Mouse (Mus musculus) skeletal muscle tissue, adult 2 months (tissue): ENCODE results near the gene Gpc6.
A peak's percentile ranks its signal among the peaks of the same experiment; 100 is the strongest.

Experiments
- DNase-seq: peaks from one replicate; pipeline ENCODE4 v3.0.0-alpha.2; 2012; ENCODE audit warnings: low read depth, low spot score

Gene Gpc6

DNA sequence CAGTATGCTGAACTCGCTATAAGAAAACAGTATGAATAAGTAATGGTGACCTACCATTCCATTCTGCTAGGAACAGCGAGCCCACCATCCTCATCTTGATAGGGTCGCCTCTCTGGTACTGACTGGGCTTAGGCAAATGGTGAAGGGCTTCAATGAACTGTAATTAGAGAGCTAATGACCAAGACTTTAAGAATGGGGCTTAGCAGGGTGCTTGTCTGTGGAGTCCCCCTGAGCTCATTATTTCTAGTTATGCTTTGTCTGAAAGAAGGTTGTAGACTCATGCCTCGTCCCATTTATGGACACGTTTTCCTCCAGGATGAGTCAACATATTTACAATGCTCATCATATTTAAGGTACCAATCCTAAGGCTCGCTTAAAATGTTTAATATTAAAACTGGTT, 313.1 kb downstream of the Gpc6 start:
- no peak for DNase-seq

GRCm38 (mm10) chr14:117239694-117240427, 314.7 kb downstream of the Gpc6 start:
- DNase-seq = no peak

- no peak for DNase-seq
Observed at GRCm38 (mm10) chr14:117245631-117246030, 320.5 kb downstream of the Gpc6 start.

DNA sequence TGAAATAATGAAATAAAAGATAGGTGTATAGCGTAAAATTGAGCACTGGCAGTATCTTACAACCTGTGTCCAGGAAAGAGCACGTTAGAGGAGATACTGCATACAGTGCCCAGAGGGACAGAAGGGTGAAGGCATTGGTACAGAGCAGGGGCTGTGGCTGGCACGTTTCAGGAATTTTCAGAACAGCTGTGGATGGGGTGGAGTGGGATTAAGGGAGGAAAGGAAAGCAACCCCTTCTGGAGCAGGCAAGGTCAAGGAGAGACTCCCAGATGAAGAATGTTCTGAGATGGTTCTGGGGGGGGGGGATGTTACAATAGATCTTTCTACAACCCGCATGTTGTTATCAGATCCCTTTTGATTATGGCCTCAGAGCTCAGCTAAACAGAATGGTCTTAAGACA, 331.1 kb downstream of the Gpc6 start:
- DNase-seq = no peak

DNA sequence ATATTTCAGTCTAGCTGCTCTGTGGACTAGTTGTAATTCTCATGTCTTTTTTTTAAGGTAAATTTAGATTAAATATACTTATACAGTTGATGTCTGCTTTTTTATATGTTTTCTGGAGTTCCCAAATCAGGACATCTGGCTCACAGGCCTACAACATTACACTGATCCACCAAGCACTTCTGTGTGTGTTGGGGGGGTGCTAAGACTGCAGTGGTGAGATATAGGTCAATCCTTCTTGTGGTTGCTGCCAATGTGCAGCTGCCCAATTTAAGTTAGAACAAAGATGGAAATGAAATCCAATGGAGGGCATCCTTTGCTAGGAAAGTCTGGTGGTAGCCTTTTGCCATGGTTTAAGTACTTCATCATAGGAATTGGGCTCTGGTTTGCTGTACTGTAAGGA, 340.5 kb downstream of the Gpc6 start:
- no peak for DNase-seq

GRCm38 (mm10) chr14:117267823-117268601, 342.9 kb downstream of the Gpc6 start:
- DNase-seq = peak; percentile 27

GRCm38 (mm10) chr14:117283631-117284030, 358.5 kb downstream of the Gpc6 start:
- DNase-seq = no peak

- DNase-seq = no peak
Observed at GRCm38 (mm10) chr14:117293746-117294145, 368.6 kb downstream of the Gpc6 start.

DNA sequence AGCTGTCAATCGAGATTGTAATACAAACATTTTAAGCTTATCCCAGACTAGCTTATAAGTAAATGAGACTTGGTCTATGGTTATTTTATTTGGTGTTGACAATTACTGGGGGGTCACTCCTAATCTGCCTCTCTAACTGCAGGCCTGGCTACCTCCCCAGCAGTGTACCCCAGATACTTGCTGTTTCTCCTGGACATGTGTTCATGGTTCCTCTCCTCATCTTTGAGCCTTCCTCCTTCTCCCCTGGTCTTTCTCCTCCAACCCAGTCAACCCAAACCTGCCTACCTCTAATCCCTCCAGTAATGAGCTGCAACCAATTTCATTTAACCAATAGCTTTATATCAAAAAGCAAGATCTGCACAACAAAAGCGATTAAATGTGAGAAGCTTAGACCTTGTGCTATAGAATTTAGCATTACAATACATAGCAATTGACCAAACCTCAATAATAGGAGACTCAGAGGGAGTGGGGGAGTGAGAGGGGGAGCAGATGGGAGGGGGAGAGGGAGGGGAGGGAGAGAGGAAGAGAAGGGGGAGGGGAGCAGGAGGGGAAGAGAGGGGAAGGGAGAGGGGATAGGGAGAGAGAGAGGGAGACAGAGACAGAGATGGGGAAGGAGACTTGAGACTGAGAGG, 371.2 kb downstream of the Gpc6 start:
- DNase-seq = no peak

DNA sequence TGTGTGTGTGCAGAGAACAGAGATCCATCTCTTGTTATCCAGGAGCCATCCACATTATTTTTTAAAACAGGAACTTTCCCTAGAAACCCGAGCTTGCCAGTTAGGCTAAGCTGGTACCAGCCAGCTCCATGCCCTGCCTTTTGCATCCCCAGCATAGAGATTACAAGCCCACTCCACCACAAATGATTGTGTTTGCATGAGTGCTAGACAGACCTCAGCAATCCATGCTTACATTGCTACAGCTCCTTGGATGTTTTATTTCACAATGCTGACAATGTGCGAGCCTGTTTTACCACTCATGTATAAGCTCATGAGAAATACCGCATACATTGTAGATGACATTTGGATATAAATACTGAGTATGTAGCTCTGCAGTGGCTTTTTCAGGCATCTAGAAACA, 375.9 kb downstream of the Gpc6 start:
- no peak for DNase-seq

GRCm38 (mm10) chr14:117303901-117304722, 379.0 kb downstream of the Gpc6 start:
- no peak for DNase-seq

DNA sequence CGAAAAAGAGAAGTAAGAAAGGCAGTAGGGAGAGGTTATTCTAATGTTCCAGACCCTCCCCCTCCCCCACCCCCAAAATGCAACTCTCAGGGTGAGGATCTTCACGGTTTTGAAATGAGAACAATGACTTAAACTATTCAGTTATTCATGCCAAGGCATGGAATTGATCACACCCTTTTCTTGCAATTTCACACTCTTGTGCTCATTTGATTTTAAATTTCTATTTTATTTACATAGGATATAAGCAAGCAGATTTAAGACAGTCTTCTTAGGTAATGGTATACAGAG, 379.6 kb downstream of the Gpc6 start:
- DNase-seq = no peak

DNA sequence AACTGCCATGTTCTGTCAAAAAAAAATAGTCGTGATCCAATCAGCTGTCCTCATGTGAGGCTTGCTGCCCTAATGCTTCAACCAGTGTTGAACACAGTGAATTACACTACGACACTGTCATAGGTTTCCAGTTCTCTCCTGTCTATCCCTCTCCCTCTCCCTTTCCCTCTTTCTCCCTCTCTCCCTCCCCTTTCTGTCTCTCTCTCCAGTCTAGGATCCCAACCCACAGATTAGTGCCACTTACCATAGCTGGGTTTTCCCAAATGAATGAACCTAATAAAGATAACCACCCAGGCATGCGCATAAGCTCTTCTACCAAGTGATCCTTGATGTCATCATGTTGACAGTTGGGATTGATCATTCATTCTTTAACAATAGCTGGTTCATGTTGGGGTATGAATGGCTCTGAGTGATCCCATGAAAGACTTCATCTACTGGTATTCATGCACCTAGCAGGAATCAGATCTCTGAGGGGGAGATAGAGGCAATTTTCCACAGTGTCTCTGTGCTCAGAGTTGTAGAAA, 384.9 kb downstream of the Gpc6 start:
- no peak for DNase-seq

DNA sequence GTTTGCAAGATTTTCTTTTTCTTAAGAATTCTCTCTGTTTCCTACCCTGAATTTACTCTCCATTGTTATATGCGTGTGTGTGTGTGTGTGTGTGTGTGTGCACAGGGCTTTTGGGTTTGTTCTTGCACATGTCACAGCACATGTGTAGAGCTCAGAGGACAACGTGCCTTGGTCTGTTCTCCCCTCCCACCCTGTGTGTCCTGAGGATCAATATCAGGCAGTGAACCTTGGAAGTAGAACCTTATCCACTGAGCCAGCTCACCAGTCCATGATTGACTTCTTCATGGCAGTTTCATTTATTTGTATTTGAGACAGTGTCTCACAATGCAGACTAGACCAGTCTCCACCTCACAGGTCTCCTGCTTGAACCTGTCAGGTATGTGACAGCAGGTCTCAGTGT, 399.1 kb downstream of the Gpc6 start:
- no peak for DNase-seq

DNA sequence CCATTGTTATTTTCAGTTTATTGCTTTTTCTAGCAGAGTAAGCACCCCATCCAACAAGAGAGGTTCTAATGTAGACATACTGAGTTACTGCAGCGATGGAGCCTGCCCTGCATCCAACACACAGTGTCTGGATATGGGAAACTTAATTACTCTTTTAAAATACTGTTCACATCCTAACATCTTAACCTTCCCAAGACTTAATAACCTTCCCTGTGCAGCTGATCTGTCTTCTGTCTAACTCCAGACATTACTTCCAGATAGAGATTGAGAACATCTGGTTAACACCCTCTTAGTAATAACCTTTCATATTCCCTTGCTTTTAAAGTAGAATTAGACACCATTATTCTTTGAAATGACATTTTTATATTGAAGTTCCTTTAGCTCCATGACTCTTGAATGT, 407.1 kb downstream of the Gpc6 start:
- no peak for DNase-seq

- no peak for DNase-seq
Observed at GRCm38 (mm10) chr14:117337271-117337670, 412.2 kb downstream of the Gpc6 start.

DNA sequence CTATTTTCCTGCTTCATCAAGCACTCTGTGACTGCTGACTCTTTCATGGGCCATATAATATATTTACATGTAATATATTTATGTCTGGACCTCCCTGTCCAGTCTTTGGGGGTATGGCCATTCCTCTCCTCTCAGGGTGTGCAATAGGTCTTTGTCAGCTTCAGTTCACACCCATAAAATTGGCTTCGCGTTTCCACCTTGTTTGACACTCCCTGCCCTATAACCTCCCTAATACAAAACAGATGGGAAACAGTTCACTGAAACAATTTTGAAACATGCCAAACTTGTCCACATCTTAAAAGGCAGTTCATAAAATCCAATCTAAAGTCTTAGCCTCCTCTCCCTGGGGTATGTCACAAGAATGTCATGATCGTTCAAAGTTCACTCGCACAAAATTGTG, 415.4 kb downstream of the Gpc6 start:
- DNase-seq = peak; percentile 7

DNA sequence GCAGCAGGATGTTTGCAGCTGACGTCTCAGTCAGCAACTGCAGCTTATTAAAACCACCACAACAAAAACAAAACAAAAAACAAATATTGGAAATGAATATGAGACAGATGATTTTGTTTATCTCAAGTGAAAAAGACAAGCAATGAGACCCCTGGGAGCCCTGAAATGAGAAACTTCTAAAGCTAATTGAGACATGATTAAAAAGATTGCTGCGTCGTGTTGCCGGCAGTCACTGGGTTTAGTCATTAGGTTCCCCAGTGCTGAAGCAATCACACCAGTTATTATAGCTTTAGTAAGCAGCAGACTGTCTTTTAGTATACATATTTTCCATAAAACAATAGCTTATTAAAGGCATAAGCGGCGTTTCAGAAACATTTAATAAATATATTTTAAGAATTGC, 419.4 kb downstream of the Gpc6 start:
- no peak for DNase-seq

DNA sequence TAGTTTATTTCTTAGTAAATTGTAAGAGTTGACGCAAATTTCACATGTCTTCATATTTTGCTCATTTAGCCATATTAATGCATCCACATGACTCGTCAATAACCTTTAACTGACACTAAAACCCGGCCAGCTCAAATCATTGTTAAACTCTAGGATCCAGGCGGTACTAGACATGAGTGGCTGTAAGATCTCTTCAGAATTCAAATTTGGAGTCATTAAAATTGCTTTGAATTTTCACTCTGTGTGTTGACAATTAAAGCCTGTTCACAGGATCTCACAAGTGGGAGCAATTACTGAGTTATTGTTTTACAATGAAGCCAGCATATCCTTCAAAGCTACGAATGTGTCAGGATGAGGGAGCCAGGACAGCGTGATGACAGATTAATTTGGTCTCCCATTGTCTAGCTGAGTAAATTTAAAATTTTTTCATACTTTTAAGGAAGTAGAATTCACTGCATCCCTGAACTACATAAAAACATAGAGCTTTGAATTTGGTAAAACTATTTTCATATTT, 421.3 kb downstream of the Gpc6 start:
- DNase-seq = no peak

- DNase-seq = no peak
Observed at GRCm38 (mm10) chr14:117351296-117351695, 426.2 kb downstream of the Gpc6 start.

- no peak for DNase-seq
Observed at GRCm38 (mm10) chr14:117361155-117361964, 436.2 kb downstream of the Gpc6 start.
